Mouse (Mus musculus) intestine, embryonic 16.5 days (tissue): ENCODE data around the gene Gfy. TPM values are rescaled to one million over a fixed set of nuclear protein-coding genes. Genes with fewer than 3 reads are reported as not detected.

Experiments
- ATAC-seq: fragments of 200-750 bp; cut with Nextera tagmentation; 2 replicates; pipeline ENCODE4 v1.8.0; 2017; ENCODE audit warnings: moderate TSS enrichment, moderate library complexity
- H3K27ac ChIP-seq: fragments of 300-500 bp; sonication (generic); 2 replicates; pipeline ENCODE4 v1.5.1; 2014; ENCODE audit warnings: mild to moderate bottlenecking, low read length
- H3K27me3 ChIP-seq: fragments of 300-500 bp; sonication (generic); replicated peaks from 2 replicates; pipeline ENCODE4 v1.6.1; 2014; ENCODE audit warnings: low read length, control low read depth, mixed read lengths; ENCODE audit not compliant: control insufficient read depth, insufficient read depth
- H3K36me3 ChIP-seq: fragments of 300-500 bp; sonication (generic); 2 replicates; pipeline ENCODE4 v1.6.1; 2014; ENCODE audit warnings: low read length, control low read depth; ENCODE audit not compliant: control insufficient read depth, insufficient read depth
- H3K4me1 ChIP-seq: fragments of 300-500 bp; sonication (generic); 2 replicates; pipeline ENCODE4 v1.6.1; 2014; ENCODE audit warnings: low read length, control low read depth, mixed read lengths; ENCODE audit not compliant: control insufficient read depth, insufficient read depth
- H3K4me2 ChIP-seq: fragments of 300-500 bp; sonication (generic); 2 replicates; pipeline ENCODE4 v1.6.1; 2014; ENCODE audit warnings: low read depth, low read length, control low read depth
- H3K4me3 ChIP-seq: fragments of 300-500 bp; sonication (generic); 2 replicates; pipeline ENCODE4 v1.5.1; 2014; ENCODE audit warnings: mild to moderate bottlenecking, low read length
- H3K9ac ChIP-seq: fragments of 300-500 bp; sonication (generic); 2 replicates; pipeline ENCODE4 v1.6.1; 2014; ENCODE audit warnings: low read depth, low read length
- H3K9me3 ChIP-seq: fragments of 300-500 bp; sonication (generic); 2 replicates; pipeline ENCODE4 v1.6.1; 2016; ENCODE audit warnings: low read length, control low read depth; ENCODE audit not compliant: control insufficient read depth
- WGBS: fragments of 180-500 bp; shearing (Covaris S2); extraction: QIAGEN DNeasy Blood & Tissue Kit; methylation state at CpG from one replicate; pipeline ENCODE4 v1.1.7; 2014; 5-methylcytosine and 5-hydroxymethylcytosine counted together
- polyA plus RNA-seq: library from polyadenylated mRNA; unstranded; fragments of >200 nt; fragmentation: Nextera tagmentation; extraction: Ambion mirVana; gene quantifications from 2 replicates; pipeline ENCODE4 v1.2.1, GENCODE M21; 2015

Gene Gfy
- not detected in 2 replicates for polyA plus RNA-seq

GRCm38 (mm10) chr7:45179469-45179868 is at the start of gene Gfy:
Gfy (minus strand) TSS chr7:45179569.
- Histone ChIP-seq H3K4me1 (0 out of 2 replicates have a peak, but pooled peaks cover 8% of the 10 kb centered on the region), H3K36me3 (no peaks in the 10 kb centered on the region), H3K4me2 (no peak within 1 kb of the TSS), H3K27me3 (peaks cover 94% of the 10 kb centered on the region), H3K9me3 (no peaks in the 10 kb centered on the region), H3K27ac (no peak within 1 kb of the TSS), H3K9ac (no peak within 1 kb of the TSS), H3K4me3 (no peak within 1 kb of the TSS)
- ATAC-seq: no peak
- 25% methylated on average over 7 of the region's 7 CpGs for WGBS

- Histone ChIP-seq H3K27me3 (no peaks in the 10 kb centered on the region), H3K9ac (no peak overlapping the region), H3K27ac (no peak overlapping the region), H3K36me3 (peaks cover 10% of the 10 kb centered on the region; the same call in 1 of the 2 replicates), H3K4me3 (no peak overlapping the region), H3K4me1 (peaks cover 8% of the 10 kb centered on the region), H3K9me3 (no peaks in the 10 kb centered on the region), H3K4me2 (no peak overlapping the region)
- ATAC-seq: no peak
- WGBS: 91% methylated on average over 8 of the region's 8 CpGs
Measured at GRCm38 (mm10) chr7:45229046-45229445, 49.7 kb upstream of the Gfy start.

GRCm38 (mm10) chr7:45228548-45228947 is 49.2 kb upstream of the Gfy start:
- Histone ChIP-seq H3K9me3 (no peaks in the 10 kb centered on the region), H3K9ac (no peak overlapping the region), H3K27me3 (no peaks in the 10 kb centered on the region), H3K4me2 (no peak overlapping the region), H3K36me3 (peaks cover 10% of the 10 kb centered on the region; the same call in 1 of the 2 replicates), H3K27ac (no peak overlapping the region), H3K4me1 (peaks cover 3% of the 10 kb centered on the region), H3K4me3 (no peak overlapping the region)
- 95% methylated on average over 18 of the region's 18 CpGs for WGBS
- ATAC-seq: no peak

GRCm38 (mm10) chr7:45226421-45226820 is 47.1 kb upstream of the Gfy start:
- Histone ChIP-seq H3K4me1 (no peaks in the 10 kb centered on the region), H3K9me3 (no peaks in the 10 kb centered on the region), H3K27ac (no peak overlapping the region), H3K27me3 (no peaks in the 10 kb centered on the region), H3K9ac (no peak overlapping the region), H3K4me3 (no peak overlapping the region), H3K36me3 (peaks cover 13% of the 10 kb centered on the region; the same call in 1 of the 2 replicates), H3K4me2 (no peak overlapping the region)
- ATAC-seq: no peak
- WGBS: 91% methylated on average over 5 of the region's 5 CpGs

- H3K9me3 ChIP-seq: no peaks in the 10 kb centered on the region
- WGBS: 86% methylated on average over 7 of the region's 7 CpGs
- H3K9ac ChIP-seq: no peak overlapping the region
- no peak overlapping the region for H3K4me3 ChIP-seq
- peaks cover 22% of the 10 kb centered on the region for H3K36me3 ChIP-seq
- no peaks in the 10 kb centered on the region for H3K4me1 ChIP-seq
- H3K4me2 ChIP-seq: no peak overlapping the region
- no peak for ATAC-seq
- no peaks in the 10 kb centered on the region for H3K27me3 ChIP-seq
- H3K27ac ChIP-seq: no peak overlapping the region
Measured at GRCm38 (mm10) chr7:45224826-45225225, 45.5 kb upstream of the Gfy start.

GRCm38 (mm10) chr7:45221680-45222079 is 42.3 kb upstream of the Gfy start:
- H3K27me3 ChIP-seq: no peaks in the 10 kb centered on the region
- H3K4me2 ChIP-seq: no peak overlapping the region
- peaks cover 20% of the 10 kb centered on the region for H3K36me3 ChIP-seq
- H3K27ac ChIP-seq: no peak overlapping the region
- H3K4me1 ChIP-seq: peaks cover 11% of the 10 kb centered on the region
- no peak for ATAC-seq
- H3K9ac ChIP-seq: no peak overlapping the region
- H3K9me3 ChIP-seq: no peaks in the 10 kb centered on the region
- 79% methylated on average over 2 of the region's 2 CpGs for WGBS
- H3K4me3 ChIP-seq: no peak overlapping the region

- Histone ChIP-seq H3K9ac (peak overlapping the region; percentile 91), H3K36me3 (peaks cover 10% of the 10 kb centered on the region), H3K4me3 (peak overlapping the region; percentile 76), H3K9me3 (no peaks in the 10 kb centered on the region), H3K27me3 (peaks cover 8% of the 10 kb centered on the region; the same call in 1 of the 2 replicates), H3K27ac (peak overlapping the region; percentile 89), H3K4me1 (peaks cover 27% of the 10 kb centered on the region), H3K4me2 (peak overlapping the region; percentile 85)
- peak; percentile 83 for ATAC-seq
- 3% methylated on average over 13 of the region's 13 CpGs for WGBS
Measured at GRCm38 (mm10) chr7:45216442-45217183, 37.2 kb upstream of the Gfy start.

GRCm38 (mm10) chr7:45215673-45216441 is 36.5 kb upstream of the Gfy start, which contains the start of gene Tead2:
Tead2 (plus strand) TSS chr7:45215753.
- no peaks in the 10 kb centered on the region for H3K9me3 ChIP-seq
- under 1% methylated on average over 53 of the region's 55 CpGs for WGBS
- H3K4me1 ChIP-seq: peaks cover 30% of the 10 kb centered on the region
- H3K36me3 ChIP-seq: peaks cover 10% of the 10 kb centered on the region
- peak within 1 kb of the TSS; percentile 89 for H3K27ac ChIP-seq
- ATAC-seq: peak; percentile 64
- peaks cover 15% of the 10 kb centered on the region for H3K27me3 ChIP-seq
- peak within 1 kb of the TSS; percentile 76 for H3K4me3 ChIP-seq
- peak within 1 kb of the TSS; percentile 91 for H3K9ac ChIP-seq
- H3K4me2 ChIP-seq: peak within 1 kb of the TSS; percentile 85

GRCm38 (mm10) chr7:45213708-45214107 is 34.3 kb upstream of the Gfy start:
- H3K27me3 ChIP-seq: peaks cover 21% of the 10 kb centered on the region
- no peak overlapping the region for H3K4me3 ChIP-seq
- H3K36me3 ChIP-seq: no peaks in the 10 kb centered on the region
- peaks cover 30% of the 10 kb centered on the region for H3K4me1 ChIP-seq
- no peak overlapping the region for H3K9ac ChIP-seq
- no peak for ATAC-seq
- no peak overlapping the region for H3K4me2 ChIP-seq
- H3K9me3 ChIP-seq: no peaks in the 10 kb centered on the region
- H3K27ac ChIP-seq: no peak overlapping the region
- 71% methylated on average over 5 of the region's 5 CpGs for WGBS
